30 mouse cellular contexts compared by ENCODE assay signal in the genomic region with DNA sequence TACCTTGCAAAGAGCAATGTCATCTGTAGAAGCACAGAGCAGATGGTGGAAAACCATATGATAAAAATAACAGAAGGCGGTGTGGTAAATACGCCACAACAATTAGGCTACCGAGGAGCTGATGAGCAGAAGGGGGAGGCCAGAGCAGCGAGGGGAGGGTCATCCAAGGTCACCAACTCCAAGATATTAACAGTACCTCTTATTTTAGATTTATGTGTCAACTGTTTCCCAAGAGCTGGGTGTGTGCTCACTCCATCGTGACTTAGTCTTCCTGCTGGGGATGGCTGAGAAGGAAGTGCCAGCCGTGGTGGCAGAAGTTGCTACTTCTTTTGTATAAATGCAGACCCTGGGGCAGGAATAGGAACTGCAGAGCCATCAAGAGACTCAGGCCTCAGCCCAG. TPM values are rescaled to one million over a fixed set of nuclear protein-coding genes. Genes with fewer than 3 reads are reported as not detected.
A peak's percentile ranks its signal among the peaks of the same experiment; 100 is the strongest.
DNase-seq lines count a peak whose midpoint lies in the region; ATAC-seq lines count a peak whose summit lies in the region.
"Had no signal": no experiment of that assay in that cellular context is flagged by ENCODE, and none has a peak within 500 bp of the region (broad histone marks: within the 10 kb centered on the region; RNA-seq: fewer than 3 reads in every experiment).

No protein-coding gene starts in this region.

- H3K27me3 ChIP-seq in midbrain, embryonic 14.5 days (ENCODE audit: control insufficient read depth, insufficient read depth, low read length) = no peaks in the 10 kb centered on the region
- H3K27me3 ChIP-seq: forebrain, embryonic 15.5 days; heart, embryonic 12.5 days; intestine, embryonic 15.5 days; liver, embryonic 15.5 days; megakaryocyte, embryonic 14.5 days had no signal

- no peak overlapping the region for H3K9ac ChIP-seq in midbrain, embryonic 14.5 days (replicated peaks; ENCODE audit: low read length)
- H3K9ac ChIP-seq: forebrain, embryonic 15.5 days; heart, embryonic 12.5 days; hindbrain, embryonic 14.5 days; intestine, embryonic 15.5 days; liver, embryonic 15.5 days had no signal

- no peaks in the 10 kb centered on the region for H3K36me3 ChIP-seq in midbrain, embryonic 14.5 days (ENCODE audit: control insufficient read depth, insufficient read depth, low read length)
- H3K36me3 ChIP-seq: forebrain, embryonic 15.5 days; heart, embryonic 12.5 days; intestine, embryonic 15.5 days; liver, embryonic 15.5 days had no signal

- peak; percentile 65 for ATAC-seq in cerebellum, adult (ENCODE audit: insufficient number of reproducible peaks, low FRiP score, low TSS enrichment)
- peak; percentile 54 for ATAC-seq in common myeloid progenitor, adult 5-6 weeks (replicated peaks; ENCODE audit: low read depth, poor library complexity, severe bottlenecking)
- no peak for ATAC-seq in midbrain, embryonic 14.5 days (ENCODE audit: low FRiP score, low TSS enrichment)
- ATAC-seq: activated CD4-positive, CD25-positive, alpha-beta regulatory T cell, adult 4 months; CD4-positive, CD25-positive, alpha-beta regulatory T cell, adult 4 months; forebrain, embryonic 15.5 days; intestine, embryonic 15.5 days; lung, postnatal 0 days; midbrain, embryonic 16.5 days had no signal

- H3K4me1 ChIP-seq in midbrain, embryonic 14.5 days (ENCODE audit: control insufficient read depth, insufficient read depth, low read length) = no peaks in the 10 kb centered on the region
- H3K4me1 ChIP-seq: forebrain, embryonic 15.5 days; heart, embryonic 12.5 days; intestine, embryonic 15.5 days; liver, embryonic 15.5 days; megakaryocyte, embryonic 14.5 days had no signal

- WGBS in midbrain, embryonic 14.5 days = 82% methylated on average over 6 of the region's 6 CpGs

- H3K4me3 ChIP-seq in midbrain, embryonic 14.5 days (replicated peaks; ENCODE audit: low read depth, low read length) = no peak overlapping the region
- H3K4me3 ChIP-seq: forebrain, embryonic 15.5 days; heart, embryonic 12.5 days; intestine, embryonic 15.5 days; liver, embryonic 15.5 days; megakaryocyte, embryonic 14.5 days had no signal

- DNase-seq in cerebellum, postnatal 4 days (ENCODE audit: low spot score in 2 of 2) = no peak
- DNase-seq in 416B (ENCODE audit: low read depth) = peak; percentile 43
- peak; percentile 43 for DNase-seq in cerebellum, adult 8-10 months
- DNase-seq in urinary bladder, postnatal 14 days (ENCODE audit: low spot score) = no peak
- DNase-seq in adrenal gland, adult 2 months = no peak
- DNase-seq in midbrain, embryonic 14.5 days = no peak
- DNase-seq: adrenal gland, postnatal 25 days; embryo, embryonic 11 days; heart, postnatal 14 days; kidney, postnatal 4 days; spleen, adult 18-20 months; thymus, adult 18-20 months; thymus, postnatal 4 days had no signal

- no peaks in the 10 kb centered on the region for H3K9me3 ChIP-seq in midbrain, embryonic 14.5 days (ENCODE audit: control insufficient read depth, low read length)
- H3K9me3 ChIP-seq: forebrain, embryonic 15.5 days; heart, embryonic 12.5 days; intestine, embryonic 15.5 days; liver, embryonic 15.5 days; megakaryocyte, embryonic 14.5 days had no signal

- H3K4me2 ChIP-seq in midbrain, embryonic 14.5 days (ENCODE audit: low read length) = no peak overlapping the region
- H3K4me2 ChIP-seq: forebrain, embryonic 15.5 days; heart, embryonic 12.5 days; hindbrain, embryonic 14.5 days; intestine, embryonic 15.5 days; liver, embryonic 15.5 days had no signal

- H3K27ac ChIP-seq in midbrain, embryonic 14.5 days (replicated peaks; ENCODE audit: low read depth, low read length) = no peak overlapping the region
- H3K27ac ChIP-seq: forebrain, embryonic 15.5 days; hindbrain, embryonic 14.5 days; intestine, embryonic 15.5 days; liver, embryonic 15.5 days had no signal

RNA-seq across cellular contexts. Expression of a gene that starts 28.6 kb away (rescaled TPM):
- total RNA-seq in common myeloid progenitor, adult 5-6 weeks (2017) = not detected in 2 replicates
- total RNA-seq in adrenal gland, adult 2 months (2021) = 1 to 10 TPM in 1 of 2 experiments, under 1 TPM in 1; 0.92 to 1.1 TPM
- 0.20 TPM in 1 of 2 replicates, not detected in the other for polyA plus RNA-seq in adrenal gland, adult 2 months (2012; rRNA removed)
- polyA plus RNA-seq in midbrain, embryonic 14.5 days (2014; fragmentation: Nextera tagmentation; extraction: Ambion mirVana) = 3.3 and 4.6 TPM in 2 replicates
- total RNA-seq: ES-E14; heart, postnatal 14 days had no signal
- polyA plus RNA-seq: activated CD4-positive, CD25-positive, alpha-beta regulatory T cell, adult 4 months; CD4-positive, CD25-positive, alpha-beta regulatory T cell, adult 4 months; embryonic facial prominence, embryonic 14.5 days; gonadal fat pad, adult 2 months; kidney, embryonic 14.5 days; liver, embryonic 15.5 days; lung, postnatal 0 days; neural tube, embryonic 11.5 days had no signal

Comparison
In these comparisons a context has a peak if more than half of its experiments do, and no peak if none do; other contexts are left out.
1. DNase-seq: peak in 416B (single experiment) and cerebellum, adult 8-10 months (single experiment); none in cerebellum, postnatal 4 days (0 of 2), urinary bladder, postnatal 14 days (single experiment), adrenal gland, adult 2 months (single experiment) and midbrain, embryonic 14.5 days (single experiment).